Mouse (Mus musculus) cerebellum, adult 11 months (tissue): Measurements from ENCODE around the gene Pnkd.
"Not testable (repeated sequence)": the region's sequence is repeated elsewhere in the genome, so short reads cannot be mapped to it uniquely, and the experiment has no call there.

Experiments used
- DNase-seq: peaks from one replicate; pipeline ENCODE4 v3.0.0; 2022

Gene Pnkd

DNA sequence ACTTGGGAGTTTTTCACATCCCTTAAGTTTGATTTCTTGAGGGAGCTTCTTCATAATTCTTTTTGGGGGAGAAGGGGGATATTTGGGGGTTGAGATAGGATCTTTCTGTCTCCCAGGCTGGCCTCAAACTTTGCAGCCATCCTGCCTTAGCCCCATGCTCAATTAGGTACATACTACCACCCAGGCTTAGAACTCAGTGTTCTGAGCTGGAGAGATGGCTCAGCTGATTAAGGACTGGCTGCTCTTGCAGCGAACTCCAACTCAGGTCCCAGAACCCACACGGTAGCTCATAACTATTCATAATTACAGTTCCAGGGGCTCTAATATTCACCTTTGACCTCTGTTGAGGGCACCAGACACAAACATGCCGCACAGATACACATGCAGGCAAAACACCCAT is 49.9 kb downstream of the Pnkd start:
- DNase-seq = no peak

DNA sequence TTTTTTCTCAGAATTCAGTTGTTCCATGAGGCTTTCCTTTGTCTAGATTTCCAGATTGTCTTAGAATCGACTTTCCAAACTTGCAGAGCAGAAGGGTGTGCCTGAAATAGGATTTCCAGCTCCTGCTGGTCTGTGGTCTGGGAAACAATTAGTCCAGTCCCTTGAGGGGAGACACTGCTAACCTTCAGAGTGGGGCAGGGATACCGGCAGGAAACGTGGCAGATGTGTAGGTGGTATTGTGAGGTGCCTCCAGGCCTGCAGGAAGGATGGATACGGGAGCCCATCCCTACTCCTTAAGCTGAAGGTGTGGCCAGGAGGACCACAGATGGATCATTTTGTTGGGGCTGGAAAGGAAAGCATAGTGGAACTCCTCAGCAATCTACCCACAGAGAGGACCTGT is 50.3 kb downstream of the Pnkd start:
- DNase-seq = no peak

DNA sequence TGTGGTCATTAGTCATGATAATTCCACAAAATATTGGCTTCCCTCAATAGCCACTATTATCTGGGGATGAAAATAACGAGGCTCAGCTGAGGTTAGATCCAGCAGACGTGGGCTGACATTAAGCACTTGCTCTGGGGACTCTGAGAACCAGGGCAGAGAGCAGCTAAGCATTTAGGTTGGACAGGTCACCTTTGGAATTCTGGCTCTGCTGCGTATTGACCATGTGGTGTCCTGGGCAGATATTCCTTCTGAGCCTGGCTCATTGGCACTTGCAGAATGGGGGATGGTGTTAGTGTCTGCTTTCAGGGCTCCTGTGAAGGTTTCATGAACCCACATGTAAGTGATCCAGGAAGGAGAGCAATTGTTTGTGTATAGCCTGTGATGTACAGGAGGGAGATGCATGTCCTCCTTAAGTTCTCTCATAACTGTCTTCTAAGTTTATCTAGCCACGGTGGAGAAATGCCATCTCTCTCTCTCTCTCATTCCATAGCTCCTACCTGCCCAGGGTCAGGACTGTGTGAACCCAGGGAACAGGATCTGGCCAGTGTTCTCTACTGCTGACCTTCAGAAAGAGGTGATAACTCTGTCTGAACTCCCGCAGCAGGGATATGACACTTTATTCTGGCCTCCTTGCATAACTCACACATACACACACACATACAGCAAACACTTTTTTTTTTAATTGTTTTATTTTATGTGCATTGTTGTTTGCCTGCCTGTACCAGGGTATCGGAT is 50.9 kb downstream of the Pnkd start:
- no peak for DNase-seq

DNA sequence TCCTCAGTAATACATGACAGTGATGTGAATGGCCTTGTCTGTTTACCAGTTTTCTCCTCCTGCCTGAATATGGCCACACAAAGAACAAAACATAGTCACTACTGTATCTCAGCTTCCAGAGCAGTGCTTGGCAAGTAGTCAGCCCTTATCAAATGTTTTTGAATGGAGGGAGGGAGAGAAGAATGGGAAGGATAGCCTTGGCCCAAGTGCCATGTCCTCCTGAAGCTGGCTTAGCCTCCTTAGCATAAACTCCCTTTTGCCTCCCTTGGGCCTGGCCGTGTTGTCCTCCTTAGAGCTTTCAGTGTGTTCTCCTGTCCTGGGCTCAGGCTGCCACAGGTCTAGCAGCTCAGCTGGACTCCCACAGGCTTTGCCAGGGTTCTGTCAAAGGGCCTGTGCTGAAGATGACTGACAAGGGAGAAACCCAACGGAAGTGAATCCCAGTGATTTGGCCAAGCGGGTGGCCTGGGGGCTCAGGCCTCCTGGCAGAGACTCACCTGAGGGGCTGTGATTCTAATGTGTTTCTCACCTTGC is 52.6 kb downstream of the Pnkd start:
- no peak for DNase-seq

DNA sequence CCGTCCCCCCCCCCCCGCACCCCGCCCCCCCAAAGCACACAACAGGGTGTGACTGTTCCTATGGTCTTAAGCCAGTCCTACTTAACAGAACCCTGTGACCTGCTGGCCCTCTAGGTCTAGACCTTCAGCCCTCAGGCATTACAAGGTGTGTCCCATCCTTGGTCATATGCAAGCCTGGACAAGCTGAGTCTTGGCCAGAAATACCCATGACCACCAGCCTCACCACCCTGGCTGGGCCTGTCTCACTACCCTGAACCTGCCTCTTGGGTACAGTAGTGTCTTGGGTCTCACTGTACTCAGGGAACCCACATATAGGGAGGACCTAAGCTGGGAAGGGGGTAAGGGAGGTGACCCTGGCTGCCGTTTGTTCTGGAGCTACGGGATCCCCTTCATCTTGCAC is 53.3 kb downstream of the Pnkd start:
- no peak for DNase-seq

DNA sequence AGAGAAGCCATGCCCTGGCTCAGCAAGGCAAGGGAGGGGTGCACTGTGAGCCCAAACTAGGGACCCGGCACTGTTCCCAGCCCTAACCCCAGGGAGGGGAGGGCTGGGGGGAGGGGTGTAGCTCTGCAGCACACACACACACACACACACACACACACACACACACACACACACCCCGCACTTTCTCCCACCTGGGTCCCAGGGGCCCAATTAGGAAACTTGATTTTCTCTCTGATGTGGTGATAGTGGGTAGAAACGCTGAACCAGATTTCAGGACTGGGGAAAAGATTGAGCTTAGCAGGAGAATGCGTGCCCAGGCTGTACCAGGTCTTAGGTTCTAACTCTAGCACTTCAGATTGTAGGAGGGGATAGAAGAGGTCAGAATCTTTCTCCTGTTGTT is 53.9 kb downstream of the Pnkd start:
- DNase-seq = no peak

DNA sequence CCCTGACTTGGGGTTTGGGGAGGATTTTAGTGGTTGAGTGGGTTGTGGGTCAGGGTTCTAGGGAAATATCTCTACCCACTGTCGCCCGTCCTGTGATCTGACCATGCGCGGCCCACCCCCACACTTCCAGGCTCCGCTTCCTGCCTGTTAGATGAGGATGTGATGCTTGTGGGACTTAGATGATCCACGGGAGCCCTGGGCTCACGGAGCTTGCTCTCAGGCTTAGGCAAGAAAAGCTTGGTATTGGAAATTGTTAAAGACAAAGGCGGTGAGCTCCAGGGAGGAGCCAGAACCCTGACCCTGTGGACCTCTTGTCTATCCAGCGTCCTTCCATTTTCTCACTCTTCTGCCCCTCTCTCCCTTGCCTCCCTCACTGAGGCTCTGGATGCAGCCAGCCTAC is 55.2 kb downstream of the Pnkd start:
- no peak for DNase-seq

DNA sequence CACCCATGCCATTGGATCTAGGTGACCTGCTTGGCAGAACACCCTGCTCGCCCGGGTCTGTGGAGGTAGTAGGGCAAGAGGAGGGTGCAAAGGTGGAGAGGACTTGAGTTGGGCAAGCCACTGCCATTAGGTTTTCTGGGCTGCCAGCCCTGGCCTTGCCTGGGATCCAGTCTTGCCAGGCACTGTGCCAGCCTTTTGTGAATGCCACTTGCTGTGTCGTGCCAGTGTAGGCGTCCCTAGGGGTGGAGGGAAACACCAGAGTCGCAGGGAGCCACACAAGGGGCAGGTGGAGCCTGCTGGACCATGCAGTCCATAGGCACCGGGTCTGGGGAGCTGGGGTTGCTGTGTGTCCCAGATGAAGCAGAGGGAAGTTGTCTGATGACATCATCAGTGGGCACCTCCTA is 55.6 kb downstream of the Pnkd start:
- peak; percentile 33 for DNase-seq

DNA sequence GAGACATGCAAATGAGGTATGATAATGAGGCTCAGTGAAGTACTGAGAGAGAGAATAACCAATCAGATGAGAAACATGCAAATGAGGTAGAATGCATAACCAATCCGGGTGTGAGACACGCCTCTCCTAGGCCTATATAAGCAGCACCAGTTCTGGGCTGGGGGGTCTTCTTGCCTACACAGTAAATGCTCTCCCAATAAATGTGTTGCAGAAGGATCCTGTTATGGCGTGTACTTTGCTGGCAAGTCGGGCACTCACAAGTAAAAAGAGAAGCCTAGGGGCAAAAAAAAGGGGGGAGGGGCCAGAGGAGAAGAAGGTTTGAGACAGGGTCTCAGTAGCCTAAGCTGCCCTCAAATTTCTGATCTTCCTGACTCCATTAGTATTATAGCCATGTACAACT is 56.3 kb downstream of the Pnkd start:
- not testable (repeated sequence) for DNase-seq

DNA sequence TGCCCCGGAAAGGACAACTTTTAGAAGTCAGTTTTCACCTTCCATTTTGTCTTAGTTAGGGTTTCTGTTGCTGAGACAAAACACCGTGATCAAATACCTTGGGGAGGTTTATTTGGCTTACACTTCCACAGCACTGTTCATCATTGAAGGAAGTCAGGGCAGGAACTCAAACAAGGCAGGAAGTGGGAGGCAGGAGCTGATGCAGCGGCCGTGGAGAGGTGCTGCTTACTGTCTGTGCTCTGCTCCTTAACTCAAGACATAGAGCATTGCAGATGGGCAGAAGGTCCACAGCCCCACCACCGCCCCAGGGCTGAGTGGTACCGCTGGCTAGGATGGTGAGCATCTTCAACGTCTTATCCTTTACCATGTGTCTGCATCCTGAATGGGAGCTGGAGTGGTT is 57.2 kb downstream of the Pnkd start:
- DNase-seq = no peak

DNA sequence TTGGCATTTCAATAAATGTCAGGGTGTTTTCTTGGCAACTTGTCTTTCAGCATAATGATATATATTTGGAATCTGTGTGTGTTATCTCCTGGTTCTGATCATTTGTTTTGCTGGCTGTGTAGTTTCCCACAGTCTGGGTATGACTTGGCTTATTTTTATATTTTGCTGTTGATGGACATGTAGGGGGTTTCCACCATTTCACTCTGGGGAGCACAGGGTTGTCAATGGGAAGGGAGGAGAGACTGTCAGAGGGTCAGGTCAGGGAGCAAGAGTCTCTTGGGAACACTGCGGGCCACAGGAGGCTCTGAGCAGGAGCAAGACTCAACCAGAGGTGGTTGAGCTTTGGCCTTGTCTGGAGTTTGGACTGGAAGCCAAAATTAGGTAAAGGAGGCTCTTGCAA is 57.6 kb downstream of the Pnkd start:
- no peak for DNase-seq

DNA sequence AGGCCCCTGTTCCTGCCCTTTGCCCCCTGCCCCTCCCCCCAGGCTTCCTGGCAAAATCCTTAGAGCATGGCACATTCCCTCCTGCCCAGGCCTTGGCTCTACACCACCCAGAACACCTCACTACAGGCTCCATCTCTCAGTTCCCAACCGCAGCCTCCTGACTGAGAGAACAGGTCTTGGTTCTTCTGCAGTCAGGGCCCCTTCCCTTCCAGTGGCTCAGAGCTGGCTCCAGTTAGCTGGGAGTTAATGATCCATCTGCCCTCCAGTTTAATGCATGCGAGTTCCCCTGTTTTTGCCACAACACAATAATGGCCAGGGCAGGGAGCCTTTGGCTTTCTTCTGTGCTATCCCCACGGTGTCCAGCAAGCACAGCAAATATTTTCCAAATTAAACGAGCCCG is 58.4 kb downstream of the Pnkd start:
- no peak for DNase-seq

DNA sequence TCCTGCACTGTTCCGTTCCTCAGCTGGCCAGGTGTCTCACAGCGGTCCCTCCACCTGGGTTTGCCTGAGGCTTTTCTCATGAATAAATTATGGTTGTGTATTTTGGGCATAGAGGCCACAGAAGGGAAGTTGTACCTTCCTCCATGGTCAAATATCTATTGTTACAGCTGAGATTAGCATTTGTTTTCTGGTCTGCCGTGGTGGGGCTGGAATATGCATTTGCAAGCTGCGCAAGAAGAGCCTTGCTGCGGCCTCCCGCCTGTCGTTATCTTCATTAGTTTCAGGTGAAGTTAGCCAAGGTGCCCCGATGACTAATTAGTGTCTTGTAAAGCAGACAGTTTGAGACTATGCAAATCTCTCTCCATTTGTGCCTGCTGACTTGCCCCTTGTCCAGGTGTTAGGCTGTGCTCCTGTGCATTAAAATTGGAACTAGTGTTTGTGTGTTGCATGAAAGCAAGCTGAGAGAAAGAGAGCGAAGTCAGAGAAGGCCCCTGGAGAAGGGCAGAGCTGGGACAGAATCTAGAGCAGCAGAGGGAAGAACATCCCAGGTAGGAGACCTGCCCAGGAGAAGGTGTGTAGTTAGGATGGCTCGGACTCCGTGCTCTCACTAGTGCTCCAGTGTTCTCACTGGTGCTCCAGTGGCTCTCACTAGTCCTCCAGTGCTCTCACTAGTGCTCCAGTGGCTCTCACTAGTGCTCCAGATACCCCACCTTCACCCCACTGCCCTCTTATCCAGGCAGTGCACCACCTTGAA is 59.6 kb downstream of the Pnkd start:
- DNase-seq = no peak

DNA sequence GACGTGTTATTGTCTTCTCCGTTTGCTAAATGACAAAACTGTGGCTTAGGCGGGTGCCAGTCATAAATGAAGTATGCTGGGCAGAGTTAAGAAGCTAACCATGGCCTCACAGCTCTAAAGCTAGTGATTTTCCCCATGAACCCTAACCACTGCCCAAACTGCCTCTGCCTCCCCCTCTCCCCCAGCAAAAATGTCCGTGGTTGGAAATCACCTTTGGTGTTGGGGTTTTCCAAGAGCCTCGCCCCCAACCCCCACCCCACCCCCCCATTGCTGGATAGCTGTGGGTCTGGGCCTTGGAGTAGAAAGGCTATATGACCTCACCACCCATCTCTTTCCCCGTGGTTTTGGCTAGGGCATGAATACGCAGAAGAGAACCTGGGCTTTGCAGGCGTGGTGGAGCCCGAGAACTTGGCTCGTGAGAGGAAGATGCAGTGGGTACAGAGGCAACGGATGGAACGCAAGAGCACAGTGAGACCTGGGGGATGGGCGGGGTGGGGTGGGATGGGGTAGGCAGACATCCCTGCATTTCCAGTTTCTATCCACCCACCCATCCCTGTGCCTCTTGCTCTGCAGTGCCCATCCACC is 66.5 kb downstream of the Pnkd start:
- DNase-seq = no peak

DNA sequence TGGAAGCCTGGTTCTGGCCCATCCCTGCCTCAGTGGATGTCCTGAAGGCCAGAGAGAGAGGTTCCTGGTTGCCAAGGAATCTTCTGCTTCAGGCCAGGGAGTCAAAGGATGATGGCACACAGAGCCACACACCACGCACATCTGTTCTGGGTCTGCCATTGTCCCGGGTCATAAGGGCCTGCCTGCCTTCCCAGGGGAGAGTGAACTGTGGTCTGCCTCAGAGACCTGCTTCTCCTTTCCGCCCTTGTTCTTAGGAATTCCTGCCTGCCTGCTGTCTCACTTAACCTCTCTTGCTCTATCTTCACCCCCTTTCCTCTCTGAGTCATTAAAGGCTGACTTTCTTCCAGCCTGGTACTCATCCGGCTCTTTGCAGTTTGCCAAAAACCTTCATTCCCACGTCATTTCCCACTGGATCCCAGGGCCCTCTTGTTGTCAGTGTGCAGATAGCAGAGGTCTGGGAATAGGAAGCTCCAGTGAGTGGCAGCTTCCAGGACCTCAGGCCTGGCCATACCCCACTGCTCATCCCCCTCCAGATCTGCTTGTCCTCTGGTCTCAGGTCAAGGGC is 67.9 kb downstream of the Pnkd start:
- no peak for DNase-seq

DNA sequence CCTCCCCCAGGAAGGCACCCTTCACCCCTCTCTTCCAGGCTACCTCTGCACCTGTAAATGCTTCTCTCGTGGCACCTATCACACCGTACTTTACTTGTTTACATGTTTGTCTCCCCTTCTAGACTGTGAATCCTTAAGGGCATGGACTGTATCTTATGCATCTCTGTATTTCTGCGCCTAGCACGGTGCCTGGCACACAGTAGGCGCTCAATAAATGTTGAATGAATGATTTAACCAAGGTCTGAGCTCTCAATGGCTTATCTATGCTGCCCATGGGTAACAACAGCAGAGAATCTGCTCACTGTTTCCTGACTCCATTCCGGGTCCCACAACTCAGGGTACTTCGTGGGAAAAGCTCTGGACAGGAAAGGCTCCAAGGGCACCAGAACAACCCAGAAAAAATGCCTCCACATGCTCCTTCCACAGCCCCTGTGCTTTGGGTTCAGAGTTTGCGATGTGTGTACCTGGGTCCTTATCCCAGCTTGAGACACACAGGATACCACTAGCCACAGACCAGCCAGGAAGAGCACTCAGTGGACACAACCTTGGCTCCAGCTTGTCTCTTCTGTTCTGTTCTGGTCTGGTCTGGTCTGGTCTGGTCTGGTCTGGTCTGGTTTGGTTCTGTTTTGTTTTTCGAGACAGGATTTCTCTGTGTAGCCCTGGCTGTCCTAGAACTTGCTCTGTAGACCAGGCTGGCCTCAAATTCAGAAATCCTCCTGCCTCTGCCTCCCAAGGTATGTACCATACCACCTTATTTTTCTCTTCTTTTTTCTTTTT is 68.9 kb downstream of the Pnkd start:
- DNase-seq = no peak

DNA sequence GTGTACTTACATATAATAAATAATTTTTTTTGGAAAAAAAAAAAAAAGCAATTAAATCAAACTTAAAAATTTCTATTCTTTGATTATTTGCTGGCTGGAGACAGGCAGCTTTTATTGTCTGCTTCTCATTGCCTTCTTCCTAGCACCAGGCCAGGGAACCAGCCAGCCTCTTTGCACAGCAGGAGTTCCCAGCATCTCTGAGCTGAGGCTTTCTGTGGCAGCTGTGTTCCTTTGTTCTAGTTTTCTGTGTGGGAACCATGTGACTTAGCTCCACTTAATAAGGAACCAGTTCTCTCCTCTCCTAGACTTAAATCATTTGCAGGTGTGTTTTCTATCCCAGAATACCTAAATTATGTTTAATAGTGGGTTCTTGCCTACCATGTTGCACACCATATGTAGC is 72.8 kb downstream of the Pnkd start:
- no peak for DNase-seq

DNA sequence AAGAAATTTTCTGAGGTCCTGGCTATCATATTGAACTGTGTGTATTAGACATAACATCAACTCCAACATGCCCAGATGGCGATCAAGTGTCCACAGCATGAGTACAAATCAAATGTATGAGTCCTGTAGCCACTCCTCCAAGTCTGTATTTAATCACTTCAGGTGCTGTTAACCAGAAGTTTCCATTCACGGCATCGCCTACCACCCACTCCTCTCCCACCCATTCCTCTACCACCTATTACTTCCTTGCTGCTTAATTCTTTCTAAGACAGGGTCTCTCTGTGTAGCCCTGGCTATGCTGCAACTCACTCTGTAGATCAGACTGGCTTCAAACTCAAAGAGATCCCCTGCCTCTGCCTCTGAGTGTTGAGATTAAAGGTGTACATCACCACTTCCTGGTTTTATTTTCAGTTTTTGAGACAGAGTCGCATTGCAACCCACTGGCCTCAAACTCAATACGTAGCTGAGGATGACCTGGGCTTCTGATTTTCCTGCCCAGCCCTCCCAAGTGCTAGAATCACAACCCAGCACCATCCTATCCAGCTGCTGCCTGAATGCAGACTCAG is 75.3 kb downstream of the Pnkd start:
- no peak for DNase-seq

DNA sequence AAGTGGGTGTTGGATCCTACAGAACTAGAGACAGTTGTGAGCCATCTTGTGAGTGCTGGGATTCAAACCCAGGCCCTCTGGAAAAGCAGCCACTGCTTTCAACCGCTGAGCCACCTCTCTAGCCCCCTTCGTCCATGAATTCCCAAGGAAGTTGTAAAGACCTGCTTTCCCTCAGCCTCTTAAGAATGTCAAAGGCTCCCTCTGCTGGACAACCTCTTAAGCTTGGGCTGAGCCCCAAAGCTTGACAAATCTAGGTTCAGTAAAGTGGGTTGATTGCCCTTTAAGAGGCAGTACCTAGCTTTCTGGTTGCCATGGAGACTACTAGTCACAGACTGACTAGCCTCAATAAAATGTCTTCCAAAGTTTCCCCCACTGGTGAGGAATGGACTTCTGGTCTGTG is 77.1 kb downstream of the Pnkd start, which contains the start of gene Catip:
Gene Catip, plus strand, starts transcription at position 297 of the 400 bp plus-strand sequence.
- peak; percentile 64 for DNase-seq

DNA sequence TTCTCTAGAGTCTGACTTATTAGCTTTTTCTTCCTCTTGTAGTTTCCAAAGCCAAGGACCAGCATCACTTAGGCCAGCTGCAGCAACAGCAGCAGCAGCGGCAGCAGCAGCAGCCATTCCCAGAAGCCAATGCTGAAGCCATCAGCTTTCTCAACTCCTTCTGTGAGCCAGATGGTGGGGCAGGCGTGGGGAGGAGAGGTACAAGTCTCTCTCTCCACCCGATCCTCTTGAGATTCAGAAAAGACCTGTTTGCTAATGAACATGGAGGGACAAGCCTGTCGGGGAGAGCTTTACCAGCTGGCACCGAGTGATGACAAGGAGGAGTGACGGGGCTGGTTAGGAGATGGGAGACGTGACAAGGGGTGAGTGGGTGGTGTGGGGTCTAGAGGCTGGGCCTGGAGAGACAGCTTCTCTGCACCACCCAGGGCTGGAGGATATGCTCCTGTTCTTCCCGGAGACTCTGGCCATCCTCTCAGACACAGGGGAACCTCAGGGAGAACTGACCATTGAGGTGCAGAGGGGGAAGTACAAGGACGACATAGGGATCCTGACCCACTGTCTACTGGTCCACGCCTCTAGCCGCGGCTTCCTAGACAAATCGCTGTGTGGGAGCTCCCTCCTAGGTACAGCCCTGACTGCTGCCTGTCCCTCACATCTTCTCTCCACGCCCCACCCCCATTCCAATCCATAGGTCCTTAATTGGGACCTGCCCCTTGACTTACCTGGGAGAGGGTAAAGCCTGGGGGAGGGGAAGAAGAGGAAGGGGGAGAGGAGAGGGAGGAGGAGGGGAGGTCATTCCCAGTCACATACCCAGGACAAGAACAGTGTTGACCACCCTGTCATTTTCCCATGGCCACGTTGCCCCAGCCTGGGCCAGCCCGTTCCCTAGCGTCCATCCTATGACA is 77.8 kb downstream of the Pnkd start:
- DNase-seq = no peak

DNA sequence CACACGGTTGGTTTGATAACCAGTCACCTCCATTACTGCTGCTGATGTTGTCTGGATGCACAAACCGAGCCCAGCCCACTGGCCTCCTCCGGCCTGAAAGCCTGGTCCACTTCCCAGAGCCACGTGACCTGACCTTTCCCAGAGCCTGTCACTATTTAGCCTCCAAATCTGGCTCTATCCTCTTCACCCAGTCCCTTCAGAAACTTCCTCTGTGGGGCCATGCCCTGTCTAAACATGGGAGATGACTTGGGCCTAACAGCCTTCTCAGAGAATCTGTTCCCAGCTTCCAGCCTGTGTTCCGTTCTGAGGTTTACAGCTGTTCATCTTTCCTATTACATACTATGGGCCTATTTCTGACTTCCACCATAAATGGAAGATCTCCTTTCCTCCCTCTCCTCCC is 78.7 kb downstream of the Pnkd start:
- no peak for DNase-seq
